Mouse (Mus musculus) spleen, postnatal 10 days (tissue): Measurements from ENCODE around the gene Rtkn.
A peak's percentile ranks its signal among the peaks of the same experiment; 100 is the strongest.

Experiments
- DNase-seq, 2 experiments: peaks; one replicate each; pipeline ENCODE4 v3.0.0; 2021 to 2022; ENCODE audit warnings: low spot score in 2 of 2

Rtkn gene

DNA sequence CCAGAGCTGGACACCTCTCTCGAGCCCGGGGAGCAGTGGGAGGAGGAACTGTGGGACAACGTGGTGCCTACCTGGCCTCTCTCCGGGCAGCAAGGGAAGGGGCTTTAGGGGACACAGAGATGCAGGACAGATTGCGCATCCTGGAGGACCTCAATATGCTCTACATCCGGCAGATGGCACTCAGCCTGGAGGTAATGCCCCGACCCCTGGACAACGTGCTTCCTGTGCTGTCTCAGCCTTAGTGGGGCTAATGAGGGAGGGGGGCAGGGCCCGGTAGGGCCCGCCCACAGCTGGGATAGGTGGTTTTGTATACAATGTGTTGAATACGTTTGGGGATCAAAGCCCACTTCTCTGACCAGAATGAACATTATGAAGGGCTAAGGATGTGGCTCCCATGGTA, 2.8 kb downstream of the Rtkn start:
- peak in 1 of 2 experiments; percentile 27 for DNase-seq

DNA sequence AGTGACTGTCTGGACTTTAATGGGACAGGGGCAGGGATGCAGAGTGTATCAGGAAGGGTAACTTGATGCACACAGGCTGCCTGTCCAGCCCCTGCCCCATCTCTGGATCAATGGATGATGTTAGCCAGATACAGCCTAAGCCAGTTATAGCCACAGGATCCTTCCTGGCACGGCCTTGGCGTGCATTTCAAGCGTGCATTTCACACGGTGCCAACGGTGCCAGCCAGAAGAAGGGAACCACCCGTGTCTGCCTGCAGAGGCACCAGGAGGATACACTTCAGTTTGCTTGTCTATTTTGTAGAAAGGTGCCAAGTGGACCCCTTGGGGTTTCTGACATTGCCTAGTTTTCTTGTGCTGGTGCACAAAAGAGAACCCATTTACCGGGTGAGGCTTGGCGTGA, 4.8 kb downstream of the Rtkn start:
- DNase-seq: peak in 1 of 2 experiments; percentile 13

DNA sequence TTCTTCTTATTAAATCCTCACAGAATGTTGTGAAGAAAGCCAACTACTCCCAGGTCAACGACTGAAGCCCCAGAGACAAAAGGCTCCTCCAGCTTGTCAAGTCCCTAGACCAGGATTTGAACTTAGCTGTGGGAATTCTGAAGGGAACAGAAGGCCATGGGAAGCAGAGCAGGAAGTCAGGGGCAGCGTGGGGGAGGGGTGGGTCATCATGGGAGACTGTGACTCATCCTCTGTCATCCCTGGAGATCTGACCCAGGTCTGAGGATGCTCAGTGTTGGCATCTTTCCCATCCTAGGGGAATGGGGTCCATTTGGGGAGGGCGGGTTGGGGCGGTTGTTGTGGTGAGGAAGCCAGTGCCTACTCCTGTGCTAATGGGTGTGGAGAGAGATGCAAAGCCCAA, 6.4 kb downstream of the Rtkn start:
- DNase-seq: no peak

DNA sequence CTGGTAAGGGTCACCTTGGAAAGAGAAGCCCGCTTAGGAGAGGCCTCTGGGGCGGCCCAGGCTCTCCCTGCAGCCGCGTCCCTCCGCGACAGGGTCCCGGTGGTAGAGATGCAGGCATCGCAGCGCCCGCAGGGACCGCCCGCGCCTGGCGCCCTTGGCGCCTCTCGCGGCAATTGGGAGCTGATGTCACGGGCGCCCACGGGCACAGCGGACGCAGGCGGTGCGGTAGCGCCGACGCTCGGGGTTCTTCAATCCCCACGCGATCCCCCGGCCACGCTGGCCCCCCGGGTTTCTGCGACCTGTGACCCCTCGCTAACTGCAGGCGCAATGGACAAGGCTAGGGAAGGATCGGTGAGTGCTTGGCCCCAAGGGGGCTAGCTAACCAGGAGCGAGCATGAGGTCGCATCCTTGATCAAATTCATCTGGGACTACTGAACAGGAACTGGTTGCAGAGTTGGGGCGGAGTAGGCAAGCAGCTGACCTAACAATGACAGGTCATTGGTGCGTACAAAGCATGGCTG, 7.0 kb downstream of the Rtkn start:
- DNase-seq: peak in 1 of 2 experiments; percentile 17

DNA sequence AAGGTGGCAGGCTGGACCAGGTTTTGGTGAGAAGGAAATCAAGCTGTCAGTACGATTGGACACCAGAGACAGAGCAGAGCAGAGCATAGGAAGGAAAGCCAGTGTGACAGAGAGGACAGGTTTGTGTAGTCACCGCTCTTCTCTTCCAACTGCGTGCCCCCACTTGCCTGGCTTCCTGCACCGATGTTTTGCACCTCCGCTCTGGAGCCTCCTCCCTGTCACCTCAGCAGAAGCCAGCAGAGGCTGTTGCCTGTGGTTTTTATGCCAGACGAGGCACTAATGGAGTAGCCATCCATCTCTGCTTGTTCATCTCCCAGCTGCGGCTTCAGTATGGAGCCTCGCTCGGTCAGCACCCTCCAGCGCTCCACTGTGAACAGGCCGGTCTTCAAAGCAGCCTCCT, 7.6 kb downstream of the Rtkn start:
- no peak for DNase-seq

DNA sequence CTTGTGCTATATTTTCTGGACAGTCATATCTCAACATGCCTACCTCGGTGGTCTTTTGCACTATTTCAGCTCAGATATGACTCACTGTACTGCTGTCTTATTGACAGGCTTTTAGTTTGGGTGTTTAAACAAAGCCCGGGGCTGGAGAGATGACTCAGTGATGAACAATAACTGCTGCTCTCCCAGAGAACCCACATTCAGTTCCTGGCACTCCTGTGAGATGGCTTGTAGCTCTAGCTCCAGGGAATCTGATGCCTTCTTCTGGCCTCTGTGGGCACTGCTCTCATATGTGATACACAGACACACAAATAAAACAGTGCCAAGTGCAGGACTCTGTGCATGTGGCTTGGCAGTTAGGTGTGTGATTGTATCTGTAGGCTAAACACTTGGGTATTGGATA, 9.9 kb downstream of the Rtkn start:
- no peak for DNase-seq

DNA sequence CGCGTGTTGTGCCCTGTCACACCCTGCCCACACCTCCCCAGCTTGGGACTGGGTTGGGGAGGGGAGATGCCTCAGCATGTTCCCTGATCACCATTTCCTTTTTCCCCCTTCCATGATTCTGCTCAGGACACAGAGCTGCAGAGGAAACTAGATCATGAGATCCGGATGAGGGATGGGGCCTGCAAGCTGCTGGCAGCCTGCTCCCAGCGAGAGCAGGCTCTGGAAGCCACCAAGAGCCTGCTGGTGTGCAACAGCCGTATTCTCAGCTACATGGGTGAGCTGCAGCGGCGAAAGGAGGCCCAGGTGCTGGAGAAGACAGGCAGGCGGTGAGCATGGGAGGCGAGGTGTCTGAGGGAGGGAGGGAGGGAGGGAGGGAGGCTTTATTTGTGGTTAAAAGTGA, 10.5 kb downstream of the Rtkn start:
- no peak for DNase-seq

DNA sequence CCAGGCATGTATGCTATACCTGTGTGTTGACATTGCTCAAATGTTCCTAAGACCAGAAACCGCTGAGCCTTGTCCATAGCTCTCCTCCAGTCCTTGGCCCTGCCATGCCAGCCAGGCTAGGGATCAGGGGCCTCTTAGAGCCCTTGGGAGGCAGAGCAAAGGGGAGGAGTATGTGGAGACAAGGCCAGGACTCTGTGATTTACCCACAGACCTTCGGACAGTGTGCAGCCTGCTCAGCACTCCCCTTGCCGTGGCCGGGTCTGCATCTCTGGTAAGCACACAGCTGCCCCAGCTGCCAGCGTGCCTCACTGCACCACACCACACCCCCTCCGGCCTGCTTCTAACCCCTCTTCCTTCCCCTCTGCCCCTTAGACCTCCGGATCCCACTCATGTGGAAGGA, 12.0 kb downstream of the Rtkn start:
- no peak for DNase-seq

DNA sequence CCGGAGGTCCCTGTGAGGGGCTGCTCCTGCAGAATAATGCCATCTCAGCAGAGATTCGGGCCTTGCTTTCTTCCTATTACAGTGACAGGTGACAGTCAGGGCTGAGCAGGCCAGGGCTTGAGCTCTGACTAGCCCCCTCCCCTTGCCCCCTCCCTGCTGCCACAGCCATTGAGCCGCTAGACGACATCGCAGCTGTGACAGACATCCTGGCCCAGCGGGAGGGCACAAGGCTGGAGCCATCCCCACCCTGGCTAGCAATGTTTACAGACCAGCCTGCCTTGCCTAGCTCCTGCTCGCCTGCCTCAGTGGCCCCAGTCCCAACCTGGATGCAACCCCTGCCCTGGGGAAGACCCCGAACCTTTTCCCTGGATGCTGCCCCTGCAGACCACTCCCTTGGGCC, 16.5 kb downstream of the Rtkn start:
- no peak for DNase-seq

DNA sequence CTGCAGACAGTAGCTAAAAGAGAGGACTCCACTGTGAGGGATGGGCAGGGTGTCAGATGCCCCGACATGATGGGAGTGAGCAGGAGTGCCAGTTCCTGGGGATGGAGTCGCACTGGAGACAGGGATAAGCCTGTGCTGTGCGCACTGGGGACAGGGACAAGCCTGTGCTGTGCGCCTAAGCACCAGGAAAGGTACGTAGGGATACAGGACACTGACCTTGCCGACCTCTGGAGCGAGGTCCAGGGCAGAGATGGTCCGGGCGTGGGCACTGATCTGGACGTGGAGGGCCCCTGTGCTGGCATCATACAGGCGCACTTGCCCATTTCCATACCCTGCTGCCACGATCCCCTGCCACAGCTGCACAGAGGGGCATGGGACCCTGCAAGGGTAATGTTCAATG, 17.8 kb downstream of the Rtkn start:
- DNase-seq: no peak

DNA sequence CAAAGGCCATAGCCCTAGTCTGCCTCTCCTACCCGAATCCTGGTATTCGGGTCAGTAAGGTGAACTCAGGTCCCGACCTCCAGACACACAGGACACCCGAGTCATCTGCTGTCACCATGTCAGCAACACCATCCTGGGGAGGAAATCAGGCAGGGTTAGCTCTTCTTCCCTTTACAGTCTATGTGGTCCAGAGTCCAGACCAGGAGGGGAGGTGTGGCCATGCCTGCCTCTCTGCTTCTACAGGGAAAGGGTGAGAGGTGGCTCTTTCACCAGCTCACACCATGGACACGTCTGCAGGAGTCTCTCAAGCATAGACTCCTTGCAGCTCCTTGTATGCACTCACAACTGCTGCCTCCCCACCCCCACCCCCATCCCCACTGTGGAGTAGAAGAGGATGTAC, 18.2 kb downstream of the Rtkn start:
- DNase-seq: no peak

DNA sequence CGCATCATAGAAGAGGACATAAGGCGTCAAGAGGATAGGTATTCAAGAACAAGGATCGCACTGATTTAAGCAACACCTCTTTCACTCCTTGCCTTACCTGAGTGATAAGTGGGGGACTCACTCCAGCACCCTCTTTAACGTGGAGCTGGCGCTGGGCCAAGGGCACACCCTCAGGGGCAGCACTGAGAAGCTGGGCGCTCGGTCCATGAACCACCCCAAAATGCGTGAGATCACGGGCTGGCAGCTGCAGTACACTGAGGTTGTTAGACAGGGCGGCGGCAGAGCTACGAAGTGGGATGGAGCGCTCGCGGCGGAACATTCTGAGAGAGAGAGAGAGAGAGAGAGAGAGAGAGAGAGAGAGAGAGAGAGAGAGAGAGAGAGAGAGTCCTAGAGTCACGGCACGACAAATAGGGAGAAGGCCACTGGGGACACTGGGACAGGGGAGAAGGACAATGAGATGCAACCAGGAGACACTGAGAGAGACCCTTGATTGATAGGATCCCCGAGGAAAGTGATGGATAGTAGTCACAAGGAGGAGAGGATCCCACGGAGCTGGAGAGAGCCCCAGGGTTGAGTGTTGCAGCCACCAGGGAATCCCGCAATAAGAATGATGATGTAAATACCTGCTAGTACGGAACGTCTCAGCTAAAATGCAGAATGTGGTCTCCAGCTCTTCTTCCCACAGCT, 20.4 kb downstream of the Rtkn start:
- DNase-seq: no peak

DNA sequence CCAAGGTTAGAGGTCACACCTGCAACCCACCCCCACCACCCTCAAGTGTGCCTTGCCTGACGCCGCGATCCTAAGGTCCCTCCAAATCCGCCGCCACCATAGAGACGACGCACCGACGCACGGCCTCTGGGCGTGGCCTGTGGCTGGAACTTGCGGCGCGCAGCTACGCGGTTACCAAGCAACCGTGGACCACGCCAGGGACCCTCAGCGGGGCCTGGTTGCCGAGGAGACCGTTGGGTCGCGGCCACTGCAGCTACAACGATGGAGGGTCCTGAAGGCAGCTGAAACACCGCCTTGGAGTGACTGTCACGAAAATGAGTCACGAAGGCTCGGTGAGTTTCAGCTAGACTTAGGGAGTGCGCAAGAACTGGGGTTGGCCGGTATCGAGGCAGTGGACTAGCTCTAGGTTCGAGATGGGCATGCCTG, 21.0 kb downstream of the Rtkn start, which contains the start of the genes Wdr54 and 1700003E16Rik:
Gene Wdr54 (minus strand): TSS at position 139 of the 426 bp plus-strand sequence.
Gene 1700003E16Rik (plus strand): TSS at position 146 of the 426 bp plus-strand sequence.
- peak; percentile 18 to 49 for DNase-seq

DNA sequence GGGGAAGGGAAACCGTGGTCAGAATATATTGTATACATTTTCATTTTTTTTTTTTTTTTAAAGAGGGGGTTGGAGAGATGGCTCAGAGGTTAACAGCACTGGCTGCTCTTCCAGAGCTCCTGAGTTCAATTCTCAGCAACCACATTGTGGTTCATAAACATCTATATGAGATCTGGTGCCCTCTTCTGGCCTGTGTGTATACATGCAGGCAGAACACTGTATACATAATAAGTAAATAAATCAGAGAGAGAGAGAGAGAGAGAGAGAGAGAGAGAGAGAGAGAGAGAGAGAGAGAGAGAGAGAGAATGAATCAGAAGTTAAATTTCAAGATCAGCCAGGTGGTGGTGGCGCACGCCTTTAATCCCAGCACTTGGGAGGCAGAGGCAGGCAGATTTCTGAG, 24.2 kb downstream of the Rtkn start:
- peak in 1 of 2 experiments; percentile 56 for DNase-seq

DNA sequence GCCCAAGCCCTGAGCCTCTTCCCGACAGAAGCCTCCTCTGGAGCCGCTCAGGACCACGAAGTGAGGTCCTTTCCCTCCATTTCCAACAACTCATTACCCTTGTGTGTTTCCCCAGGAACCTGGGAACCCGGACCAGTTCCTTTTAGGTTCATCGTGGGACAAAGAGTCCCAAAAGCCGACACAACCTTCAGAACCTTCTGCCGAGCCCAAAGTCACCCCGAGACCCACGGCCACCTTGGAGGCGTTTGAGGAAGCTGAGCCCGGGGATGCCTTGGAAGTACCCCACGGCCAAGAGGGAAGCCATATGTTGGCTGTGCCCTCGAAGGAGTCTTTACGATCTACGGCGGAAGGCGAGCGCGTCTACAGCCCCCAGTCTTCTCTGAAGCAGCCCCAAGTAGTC, 26.2 kb downstream of the Rtkn start:
- DNase-seq: no peak

DNA sequence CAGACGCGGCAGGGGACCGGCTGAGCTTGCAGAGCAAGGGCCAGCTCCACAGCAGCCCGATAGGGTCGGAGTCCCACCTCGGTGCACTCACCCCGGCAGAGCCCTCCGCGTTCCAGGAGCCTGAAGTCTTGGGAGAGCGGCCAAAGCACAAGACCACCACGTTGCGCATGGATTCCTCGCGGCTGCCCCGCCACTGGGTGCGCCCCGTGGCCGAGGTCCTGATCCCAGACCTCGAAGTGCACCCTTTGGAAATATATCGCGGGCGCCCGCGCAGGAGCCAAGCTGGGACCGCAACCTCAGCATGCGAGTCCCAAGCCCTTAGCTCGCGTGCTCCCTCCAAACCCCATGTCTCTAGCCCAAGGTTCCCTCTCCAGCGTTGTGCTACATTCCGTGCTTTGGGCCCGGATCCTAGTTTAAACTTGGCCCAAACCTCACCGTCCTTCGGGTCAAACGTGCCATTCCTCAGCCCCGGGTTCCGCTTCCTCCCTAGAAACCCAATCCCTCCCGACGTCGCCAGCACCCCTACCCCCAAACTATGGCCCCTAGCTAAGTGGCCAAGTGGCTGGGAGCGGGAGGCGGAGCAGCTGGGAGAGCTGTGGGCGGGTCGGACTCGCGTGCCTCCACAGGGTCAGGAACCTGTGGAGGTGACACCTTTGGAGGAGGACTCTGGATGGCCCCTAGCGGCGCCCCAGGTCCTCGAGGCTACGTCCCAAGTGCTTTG, 26.8 kb downstream of the Rtkn start:
- no peak for DNase-seq

DNA sequence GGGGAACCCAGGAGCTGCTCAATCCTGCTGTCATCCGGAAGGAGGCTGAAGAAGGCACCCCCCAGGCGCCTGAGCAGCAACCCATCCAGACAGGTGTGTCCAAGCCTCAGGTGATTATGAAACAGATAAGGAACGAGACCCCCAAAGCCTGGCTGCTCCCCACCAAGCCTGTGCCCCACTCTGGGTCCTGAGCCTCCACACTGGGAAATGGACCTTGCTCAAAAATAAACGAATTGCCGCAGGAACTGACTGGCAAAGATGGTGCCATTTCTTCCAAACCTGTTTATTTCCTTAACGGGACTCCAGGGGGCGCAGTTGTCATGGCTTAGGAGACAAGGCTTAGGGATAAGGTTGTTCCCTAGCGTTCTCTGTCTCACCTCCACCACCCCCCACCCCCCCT, 27.4 kb downstream of the Rtkn start:
- DNase-seq: peak; percentile 27 to 74

DNA sequence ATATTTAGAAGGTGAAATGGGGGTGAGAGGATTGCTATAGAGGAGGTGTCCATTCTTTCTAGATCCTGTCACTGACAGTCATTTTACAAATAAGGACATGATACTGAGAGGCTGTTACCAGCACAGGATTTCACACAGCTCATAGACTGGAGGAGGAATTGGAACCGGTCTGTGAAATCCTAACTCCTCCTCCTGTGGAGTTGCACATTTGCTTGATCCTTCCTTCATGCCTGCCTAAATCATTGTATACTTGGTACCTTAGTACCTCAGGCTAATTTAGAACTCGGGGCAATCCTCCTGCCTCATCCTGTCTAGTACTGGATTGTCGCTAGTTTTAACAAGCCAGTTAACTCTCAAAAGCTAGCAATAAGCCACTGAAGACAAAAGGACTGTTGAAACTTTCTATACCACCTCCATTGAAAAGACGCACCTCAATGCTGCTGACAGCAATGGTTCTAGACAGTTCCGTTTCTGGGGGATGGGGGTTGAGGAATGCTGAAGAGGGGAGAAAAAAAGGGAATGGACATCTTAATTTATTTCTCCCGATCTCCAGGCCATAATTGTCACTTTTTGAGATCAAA, 29.9 kb downstream of the Rtkn start:
- no peak for DNase-seq

DNA sequence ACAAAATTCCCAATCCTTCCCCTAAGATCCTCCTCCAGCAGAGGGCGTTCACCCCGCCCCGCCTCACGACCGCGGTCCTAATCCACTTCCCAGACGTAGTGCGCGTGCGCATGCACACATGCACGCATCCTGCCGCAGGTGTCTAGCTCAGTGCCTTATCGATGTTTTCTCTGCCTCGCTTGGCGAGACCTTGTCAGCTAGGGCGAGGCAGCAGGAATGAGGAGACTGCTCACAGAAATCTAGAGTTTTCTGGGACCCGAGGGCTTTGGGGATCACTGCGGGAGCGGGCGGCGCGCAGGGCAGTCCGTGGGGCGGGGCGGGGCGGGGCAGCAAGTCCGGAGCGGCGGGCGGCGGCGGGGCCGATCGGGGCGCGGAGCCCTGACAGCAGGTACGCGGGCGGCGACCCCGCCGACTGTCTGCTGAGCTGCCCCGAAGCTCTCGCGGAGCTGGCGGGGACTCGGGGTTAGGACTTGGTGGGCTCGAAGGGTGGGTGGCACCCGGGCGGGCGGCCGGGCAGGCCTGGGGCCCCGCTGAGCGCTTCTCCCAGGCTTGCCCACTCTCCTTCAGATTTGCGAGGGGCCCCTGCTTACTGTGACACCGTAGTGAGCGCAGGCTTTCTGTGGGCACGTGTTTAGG, 30.5 kb downstream of the Rtkn start, which contains the start of gene Dctn1:
Gene Dctn1 (plus strand): TSS at position 314 of the 636 bp plus-strand sequence.
- peak; percentile 96 to 97 for DNase-seq

DNA sequence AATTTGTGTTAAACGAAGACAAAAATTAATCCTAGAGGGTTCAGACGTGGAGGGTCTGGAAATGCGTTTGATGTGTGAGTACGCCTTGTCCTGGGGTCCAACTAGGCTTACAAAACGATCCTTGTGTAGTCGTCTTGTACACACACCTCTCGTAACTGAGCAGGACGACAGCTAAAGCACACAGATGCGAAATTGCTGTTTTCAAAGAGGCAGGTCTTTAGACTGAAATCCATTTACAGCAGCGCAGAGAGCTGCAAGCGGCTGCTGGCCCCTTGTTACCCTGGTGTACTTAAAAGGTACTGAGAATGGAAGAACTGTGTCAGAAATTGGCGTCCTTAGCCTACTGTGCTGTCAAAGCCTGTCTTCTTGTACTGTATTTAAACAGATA, 31.0 kb downstream of the Rtkn start:
- DNase-seq: no peak

DNA sequence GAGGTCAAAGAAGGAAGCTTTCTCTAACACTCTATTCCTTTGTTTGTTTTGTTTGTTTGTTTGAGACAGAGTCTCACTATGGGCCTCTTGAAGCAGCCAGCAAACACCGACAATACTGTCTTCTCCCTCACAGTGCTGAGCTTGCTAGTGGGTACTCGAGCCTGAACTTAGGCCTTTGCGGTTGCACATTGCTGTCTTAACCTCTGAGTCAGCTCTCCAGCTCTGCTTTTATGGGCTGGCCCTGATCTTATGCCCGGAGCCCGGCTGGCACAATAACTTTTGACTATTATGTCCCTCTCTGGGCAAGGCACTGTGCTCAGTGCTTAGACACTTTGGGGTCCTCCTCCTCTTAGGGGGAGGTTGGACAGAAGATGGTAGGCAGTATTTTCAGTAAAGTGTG, 34.6 kb downstream of the Rtkn start:
- no peak for DNase-seq

DNA sequence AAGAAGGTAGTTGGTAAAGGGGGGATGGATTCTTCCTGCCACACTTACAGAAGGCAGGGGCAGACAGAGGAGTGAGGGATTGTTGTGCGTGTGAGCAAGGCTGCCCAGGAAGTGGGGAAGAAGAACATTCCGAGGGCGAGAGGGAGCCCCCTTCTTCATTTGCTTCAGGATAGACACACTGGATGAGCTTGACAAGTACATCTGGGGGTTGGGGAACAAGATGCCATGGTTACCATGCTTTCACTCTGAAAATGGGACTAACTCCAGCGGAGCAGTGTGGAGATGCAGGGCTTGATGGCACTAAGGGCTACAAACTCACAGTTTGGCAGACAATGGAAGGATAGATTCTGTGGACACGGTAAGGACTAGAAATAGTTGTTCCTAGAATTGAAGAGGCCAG, 35.8 kb downstream of the Rtkn start:
- DNase-seq: no peak
